Mouse (Mus musculus): ENCODE measurements around the gene Rab1b. TPM values are rescaled to one million over a fixed set of nuclear protein-coding genes. Genes with fewer than 3 reads are reported as not detected.
"Not testable (repeated sequence)": the region's sequence is repeated elsewhere in the genome, so short reads cannot be mapped to it uniquely, and the experiment has no call there.

Rab1b gene
- total RNA-seq, 2 experiments from 2014 or later = 160 to 170 TPM

DNA sequence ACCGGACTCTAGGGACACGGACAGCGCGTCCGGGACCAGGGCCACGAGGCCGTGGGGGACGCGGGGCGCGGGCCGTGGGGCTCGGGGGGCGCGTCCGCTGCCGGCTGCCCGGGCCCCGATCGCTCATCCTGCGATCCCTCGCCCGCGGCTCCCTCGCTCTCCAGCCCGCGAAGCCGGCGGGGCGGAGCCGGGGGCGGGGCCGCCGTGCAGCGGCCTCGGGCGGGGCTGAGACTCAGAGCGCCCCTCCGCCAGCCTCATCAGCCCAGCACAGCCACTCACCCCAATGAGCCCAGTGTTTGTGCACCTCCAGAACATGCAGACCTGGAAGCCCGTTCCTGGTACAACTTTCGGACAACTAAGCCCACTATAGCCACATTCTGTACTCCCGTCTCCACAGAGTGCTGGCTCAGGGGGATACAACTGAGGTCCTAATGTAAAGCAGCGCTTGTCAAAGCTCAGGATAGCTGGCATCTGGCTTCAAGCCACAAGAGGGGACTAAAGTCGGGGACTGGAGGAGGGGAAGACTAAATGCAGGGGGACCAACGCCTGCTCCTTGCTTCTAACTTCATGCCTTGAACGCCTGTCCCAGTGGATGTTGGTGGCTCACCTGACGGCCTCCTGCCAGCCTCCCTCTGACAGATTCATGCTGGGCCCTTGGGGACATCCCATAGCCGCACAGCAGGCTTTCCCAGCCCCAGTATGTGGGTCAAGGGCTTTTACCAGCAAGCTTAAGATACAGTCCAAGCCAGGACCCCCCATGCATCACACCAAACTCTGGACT lies 8.3 kb downstream of the Rab1b start, which contains the start of gene Cnih2:
Gene Cnih2, minus strand, starts transcription at position 159 of the 781 bp plus-strand sequence.
- DNase-seq (ENCODE audit: low spot score in 2 of 2) = peak; percentile 74 to 82

DNA sequence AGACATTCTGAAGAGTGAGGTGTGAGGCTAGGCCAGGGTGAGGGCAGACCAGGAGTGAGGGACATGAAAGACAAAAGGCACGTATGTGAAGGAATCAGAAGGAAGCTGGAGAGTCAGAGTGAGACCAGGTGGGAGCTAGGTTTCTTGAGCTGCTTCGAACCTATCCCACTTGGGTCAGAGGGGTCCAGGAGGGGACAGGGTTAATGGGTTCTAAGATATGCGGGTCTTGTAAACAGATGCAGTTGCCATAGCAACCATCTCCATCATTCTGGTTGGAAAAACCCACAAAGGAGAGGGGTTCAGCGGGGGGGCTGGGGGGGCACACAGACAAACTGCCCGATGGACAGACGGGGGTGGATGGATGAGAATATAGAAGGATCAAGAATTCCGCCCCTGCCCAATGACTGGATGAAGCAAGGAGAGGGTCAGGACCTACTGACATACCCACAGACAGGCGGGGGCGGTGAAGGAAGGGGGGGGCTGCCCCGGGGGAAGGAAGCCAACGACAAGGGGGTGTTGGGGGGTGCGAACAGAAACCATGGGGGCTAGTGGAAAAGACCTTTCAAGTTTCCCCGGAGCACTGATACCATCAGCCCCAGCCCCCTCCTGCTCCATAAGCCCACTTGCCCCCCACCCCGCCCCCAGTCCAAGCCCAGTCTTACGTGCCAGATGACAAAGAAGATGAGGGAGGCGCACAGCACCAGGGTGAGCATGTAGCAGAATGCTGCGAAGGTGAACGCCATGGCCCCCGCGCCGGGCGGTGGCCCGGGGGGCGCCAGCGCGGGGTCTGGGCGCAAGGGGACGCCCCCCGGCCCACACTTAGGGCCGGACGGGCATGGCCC lies 9.1 kb downstream of the Rab1b start:
- DNase-seq (ENCODE audit: low spot score in 2 of 2) = no peak

DNA sequence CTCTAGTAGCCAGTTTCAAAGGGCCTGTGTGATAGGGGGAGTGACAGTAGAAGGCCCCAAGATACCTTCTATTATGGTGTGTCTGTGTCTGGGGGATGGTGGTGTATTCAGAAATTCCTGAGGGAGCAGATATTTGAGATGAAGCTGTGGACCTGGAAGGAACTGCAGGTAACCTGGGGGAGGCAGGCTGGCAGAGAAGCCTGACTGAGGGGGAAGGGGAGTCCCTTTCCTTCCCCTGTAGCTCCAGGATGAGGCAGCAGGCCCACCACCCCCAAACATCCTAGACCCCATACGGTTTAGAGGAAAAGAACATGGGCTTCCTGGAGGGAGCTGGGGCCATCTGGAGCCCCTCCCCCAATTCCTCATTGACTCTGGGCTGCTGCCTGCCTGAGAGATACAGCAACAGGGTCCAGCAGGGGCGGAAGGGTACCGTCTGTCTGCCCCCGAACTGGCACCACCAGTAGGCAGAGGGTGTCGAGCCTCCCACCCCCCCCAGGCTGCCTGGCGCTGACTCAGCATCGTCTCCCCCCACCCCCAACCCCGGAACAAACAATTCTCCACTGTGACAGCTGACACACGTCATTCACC lies 10.9 kb downstream of the Rab1b start:
- peak; percentile 71 to 89 for DNase-seq (ENCODE audit: low spot score in 2 of 2)

DNA sequence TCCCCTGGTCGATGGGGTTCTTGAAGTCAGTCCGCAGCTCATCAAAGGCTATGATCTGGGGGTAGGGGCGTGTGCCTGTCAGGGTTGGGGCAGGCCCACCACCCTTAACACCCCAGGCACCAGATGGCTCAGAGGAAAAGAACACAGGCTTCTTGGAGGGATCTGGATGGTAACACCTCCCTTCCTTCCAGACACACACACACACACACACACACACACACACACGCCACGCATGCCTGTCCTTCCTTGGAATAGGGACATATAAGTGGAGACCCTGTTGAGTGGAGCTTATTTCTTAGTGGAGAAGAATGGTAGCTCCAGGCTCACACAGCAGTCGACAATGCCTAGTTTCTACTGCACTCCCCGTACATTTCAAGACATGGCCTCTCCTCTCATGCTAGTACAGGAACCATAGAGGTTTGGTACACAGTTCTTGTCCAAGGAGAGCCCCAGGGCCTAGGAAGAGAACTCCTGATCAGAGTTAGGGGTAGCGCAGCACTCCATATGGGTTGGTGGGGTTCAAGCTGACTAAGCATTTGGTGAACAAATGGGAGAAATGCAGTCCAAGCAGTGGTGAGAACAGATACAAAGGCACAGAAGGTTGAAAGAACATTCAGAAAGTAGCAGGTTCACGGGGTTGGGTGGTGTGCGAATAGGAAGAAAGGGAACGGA lies 12.0 kb downstream of the Rab1b start:
- peak in 1 of 2 experiments; percentile 60 for DNase-seq (ENCODE audit: low spot score in 2 of 2)

DNA sequence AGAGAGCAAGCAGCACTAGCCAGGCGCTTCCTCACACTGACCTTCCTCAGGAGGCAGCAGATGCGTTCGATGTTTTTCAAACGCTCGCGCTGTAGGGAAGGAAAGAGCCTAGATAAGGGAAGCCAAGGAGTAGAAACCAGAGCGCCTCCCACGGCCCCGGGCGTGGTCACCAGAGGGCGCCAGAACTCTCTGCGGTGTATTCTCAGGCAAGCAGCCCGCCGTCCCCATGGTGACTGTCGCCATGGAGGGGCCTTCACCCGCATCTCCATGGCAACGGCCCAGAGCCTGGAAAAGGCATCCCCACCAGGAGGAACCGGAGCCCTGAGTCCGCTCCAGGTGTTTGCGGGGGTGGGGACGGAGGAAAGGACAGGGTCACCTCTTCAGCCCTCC lies 12.6 kb downstream of the Rab1b start:
- peak; percentile 95 to 99 for DNase-seq (ENCODE audit: low spot score in 2 of 2)

DNA sequence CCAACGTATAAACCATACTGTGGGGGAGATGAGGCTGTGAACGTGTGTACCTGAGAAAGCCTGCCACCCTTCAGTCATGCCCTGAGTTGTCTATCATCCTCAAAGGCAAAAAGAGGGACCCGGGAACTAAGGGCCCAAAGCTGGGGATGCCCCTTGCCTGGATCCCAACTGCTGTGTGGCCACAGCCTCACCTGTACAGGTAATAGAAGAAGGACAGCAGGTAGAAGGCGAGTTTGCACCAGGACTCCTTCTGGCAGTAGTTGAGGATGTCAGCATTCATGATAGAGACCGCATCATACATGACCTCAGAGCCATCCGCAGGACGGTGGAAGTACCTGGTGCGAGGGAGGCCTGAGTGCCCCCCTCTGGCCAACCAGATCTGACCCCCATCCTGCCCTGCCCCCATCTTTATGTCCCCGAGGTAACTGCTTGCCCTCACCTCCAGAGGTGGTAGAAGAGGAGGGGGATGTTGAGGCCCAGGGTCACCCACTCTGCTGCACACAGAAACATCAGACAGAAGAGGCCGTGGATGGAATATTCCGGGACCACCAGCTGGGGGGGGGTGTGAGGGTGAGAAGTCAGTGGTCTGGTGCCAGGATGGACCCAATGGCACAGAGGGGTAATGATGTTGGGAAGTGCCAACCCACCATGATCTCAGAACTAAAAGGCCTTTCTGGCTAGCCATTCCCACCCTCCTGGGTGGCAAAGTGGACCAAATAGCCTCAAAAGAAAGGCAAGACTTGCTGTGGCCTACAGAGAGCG lies 13.2 kb downstream of the Rab1b start:
- DNase-seq (ENCODE audit: low spot score in 2 of 2) = no peak

DNA sequence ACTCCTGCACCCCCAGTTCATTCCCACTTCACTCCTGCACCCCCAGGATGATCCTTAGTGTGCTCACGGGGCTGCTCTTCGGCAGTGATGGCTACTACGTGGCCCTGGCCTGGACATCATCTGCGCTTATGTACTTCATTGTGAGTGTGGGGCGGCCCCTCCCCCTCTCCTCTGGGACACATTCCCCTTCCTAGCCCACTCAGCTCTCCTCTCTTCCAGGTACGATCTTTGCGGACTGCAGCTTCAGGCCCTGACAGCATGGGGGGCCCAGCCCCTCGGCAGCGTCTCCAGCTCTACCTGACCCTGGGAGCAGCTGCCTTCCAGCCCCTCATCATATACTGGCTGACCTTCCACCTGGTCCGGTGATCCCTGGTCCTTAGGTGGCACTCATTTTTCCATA lies 14.8 kb downstream of the Rab1b start:
- no peak for DNase-seq (ENCODE audit: low spot score in 2 of 2)

DNA sequence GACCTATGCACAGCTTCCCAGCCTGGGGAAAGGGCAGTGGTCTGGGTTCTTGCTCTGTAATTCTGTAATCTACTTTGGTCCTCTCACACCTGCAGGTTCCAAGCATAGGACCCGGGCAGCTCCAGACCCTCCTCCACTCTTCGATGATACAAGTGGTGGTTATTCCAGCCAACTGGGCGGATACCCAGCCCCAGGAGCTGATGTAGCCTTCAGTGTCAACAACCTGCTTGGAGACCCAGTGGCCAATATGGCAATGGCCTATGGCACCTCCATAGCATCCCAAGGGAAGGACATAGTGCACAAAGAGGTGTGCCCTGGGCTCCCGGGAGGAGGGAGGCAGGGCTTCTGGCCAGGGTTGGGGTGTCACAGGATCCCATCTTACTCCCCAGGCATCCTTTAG lies 17.5 kb downstream of the Rab1b start:
- no peak for DNase-seq (ENCODE audit: low spot score in 2 of 2)

DNA sequence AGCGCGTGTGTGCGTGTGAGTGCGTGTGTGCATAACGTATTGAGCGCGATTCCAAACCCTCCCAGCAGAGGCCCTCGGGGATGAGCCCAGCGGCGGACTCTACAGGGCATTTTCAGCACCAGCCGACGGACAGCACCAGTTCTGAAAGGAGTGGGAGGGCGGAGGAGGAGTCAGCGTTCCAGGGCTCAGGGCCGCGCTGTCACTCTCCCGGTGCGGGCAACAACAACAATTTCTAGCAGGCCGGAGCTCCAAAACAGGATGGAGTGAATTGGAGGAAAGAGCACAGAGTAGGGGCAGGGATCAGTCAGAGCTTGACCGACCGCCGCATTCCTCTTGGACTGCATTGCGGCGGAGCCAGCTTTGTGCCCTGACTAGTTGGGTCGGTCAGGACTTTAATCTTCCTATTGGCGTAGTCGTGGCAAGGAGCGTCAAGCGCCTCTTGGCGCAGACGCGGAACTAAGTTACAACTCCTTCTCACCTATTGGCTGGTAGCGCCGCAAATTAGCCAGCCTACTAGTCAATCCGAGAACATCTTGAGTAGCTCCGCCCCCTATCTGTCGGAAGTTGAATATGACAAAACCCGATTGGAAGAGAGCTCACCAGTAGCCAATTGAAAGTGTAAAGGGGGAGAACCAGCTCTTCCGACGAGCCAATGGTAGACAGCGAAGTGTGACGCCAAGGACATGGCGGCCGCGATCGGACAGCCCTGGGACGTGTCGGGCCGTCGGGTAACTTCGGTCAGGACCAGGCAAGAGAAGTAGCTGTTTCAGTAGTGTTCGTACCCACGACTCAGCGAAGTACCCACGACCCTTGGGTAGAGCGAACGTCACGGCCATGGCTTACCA lies 18.8 kb downstream of the Rab1b start, which contains the start of gene Yif1a:
Gene Yif1a, plus strand, starts transcription at position 655 of the 845 bp plus-strand sequence.
- DNase-seq (ENCODE audit: low spot score in 2 of 2) = peak; percentile 96 to 99

DNA sequence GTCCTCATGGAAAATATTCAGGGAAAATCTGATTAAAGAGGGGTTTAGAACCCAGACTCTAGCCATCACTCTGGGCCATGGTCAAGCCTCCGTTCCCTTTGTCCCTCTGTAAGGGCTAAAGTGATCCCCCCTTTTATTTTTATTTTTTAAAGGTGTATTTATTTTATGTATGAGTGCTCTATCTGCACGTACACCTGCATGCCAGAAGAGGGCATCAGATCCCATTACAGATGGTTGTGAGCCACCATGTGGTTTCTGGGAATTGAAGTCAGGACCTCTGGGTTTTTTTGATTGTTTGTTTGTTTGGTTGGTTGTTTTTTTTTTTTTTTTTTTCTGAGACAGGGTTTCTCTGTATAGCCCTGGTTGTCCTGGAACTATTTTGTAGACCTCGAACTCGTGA lies 20.3 kb downstream of the Rab1b start:
- not testable (repeated sequence) for DNase-seq (ENCODE audit: low spot score in 2 of 2)

DNA sequence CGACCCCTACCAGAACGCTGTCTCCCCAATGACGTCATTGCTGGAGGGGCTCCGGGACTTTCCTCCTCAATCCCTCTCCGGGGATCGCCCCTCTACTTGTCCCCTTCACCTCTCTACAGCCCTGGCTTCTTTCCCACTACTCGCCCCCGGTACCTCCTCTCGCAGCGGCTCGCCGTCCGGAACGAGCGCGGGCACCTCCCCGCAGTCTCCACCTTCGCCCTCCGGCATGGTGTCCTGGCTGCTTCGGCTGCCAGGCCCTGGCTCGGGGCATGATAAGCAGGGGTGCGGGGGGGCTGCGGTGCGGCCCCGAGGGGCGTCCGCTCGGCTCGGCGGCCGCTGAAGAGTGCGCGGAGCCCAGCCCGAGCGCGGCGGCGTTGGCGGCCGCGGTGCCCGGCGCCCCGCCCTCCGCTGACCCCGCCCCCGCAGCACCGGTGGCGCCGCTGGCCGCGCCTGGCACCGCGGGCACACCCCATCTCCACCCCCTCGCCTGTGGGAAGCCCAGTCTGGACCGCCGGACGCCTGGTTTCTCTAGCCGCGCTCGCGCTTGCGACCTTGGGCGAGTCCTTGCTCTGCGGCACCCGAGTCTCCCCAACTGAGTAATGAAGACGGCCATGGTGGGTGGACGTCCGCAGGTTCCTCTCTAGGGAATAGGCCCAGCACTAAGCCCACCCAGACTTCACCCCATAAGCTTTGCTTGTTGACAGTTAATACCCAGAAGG lies 21.6 kb downstream of the Rab1b start, which contains the start of gene Tmem151a:
Gene Tmem151a, minus strand, starts transcription at position 387 of the 719 bp plus-strand sequence.
- DNase-seq (ENCODE audit: low spot score in 2 of 2) = peak in 1 of 2 experiments; percentile 65

DNA sequence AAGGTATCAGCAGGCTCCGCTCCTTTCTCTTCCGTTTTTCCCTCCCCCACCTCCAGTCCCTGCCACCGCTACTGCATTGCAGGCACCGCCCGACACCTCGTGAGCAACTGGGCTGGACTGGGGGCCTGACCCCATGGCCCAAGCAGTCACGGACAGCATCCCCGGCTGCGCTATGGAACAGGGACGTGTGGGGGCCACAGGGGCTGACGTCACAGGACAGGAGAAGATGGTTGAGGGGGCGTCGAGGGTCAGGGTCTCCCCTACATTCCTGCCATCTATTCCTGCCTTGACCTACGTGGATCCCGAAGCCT lies 22.1 kb downstream of the Rab1b start:
- DNase-seq (ENCODE audit: low spot score in 2 of 2) = no peak

DNA sequence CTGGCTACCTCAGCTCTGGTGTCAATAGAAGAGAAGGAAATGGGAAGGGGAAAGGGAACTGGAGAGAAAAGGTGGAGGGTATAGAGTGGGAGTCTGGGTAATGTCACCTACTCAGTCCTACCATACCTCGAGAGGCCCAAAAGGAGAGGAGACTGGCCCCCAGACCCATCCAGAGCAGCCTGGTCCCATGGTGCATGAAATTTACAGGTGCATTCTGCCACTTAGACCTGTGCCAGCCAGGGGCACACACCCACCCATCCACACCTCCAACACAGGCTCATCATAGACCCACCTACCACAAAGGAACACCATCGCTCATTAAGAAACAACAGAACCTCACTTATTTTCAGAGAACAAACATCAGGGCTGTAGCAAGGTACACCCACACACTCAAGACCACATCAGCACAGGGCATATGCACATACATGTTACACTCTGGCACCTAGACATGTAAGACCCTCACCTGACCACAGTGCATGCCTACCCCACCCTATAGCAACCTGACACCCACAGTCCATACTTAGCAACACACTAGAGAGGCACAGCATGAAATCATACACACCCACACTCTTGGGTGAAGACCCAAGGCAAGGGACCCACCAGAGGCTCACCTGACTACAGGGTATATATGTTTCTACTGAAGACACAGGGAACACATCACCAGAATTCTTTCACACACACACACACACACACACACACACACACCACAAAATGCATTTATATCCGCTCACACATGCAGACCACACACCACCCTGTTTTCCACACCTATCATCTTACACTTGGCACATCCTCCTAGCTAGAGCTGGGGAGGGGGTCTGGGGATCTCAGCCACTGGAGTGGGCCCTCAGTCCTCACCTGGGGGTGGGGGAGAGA lies 22.7 kb downstream of the Rab1b start:
- DNase-seq (ENCODE audit: low spot score in 2 of 2) = peak in 1 of 2 experiments; percentile 25

DNA sequence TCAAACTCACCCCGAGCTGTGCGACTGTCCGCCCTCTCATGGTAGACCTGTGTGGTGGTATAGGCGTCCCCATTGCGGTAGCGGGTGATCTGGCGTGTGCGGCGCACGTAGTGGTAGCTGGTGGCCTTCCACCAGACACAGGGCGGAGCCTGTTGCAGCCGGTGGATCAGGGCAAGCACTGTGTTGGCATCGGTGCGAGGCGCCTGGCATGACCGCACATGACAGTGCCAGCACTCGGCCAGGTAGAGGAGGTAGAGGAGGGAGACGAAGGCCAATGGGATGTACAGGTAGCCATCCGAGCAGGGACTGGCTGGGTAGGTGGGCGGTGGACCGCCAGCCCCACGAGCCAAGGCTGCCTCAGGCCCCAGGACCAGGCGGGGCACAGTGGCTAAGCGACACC lies 24.3 kb downstream of the Rab1b start:
- DNase-seq (ENCODE audit: low spot score in 2 of 2) = no peak

DNA sequence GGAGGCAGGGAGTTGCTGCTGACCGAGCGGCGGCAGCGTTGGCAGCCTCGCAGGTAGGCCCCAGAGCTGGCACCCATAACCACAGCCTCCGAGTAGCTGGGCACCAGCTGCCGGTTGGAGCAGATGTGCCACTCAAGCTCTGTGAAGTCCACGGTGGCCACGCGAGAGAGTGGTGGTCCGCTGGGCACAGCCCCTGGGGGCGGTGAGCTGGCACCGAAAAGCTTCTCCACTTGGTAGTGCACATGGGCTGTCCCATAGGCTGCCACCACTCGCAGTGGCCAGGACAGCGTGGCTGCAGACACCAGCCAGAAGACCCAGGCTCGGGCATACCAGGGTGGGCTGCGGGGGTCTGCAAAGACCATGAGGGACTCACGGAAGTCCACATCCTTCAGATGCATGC lies 24.9 kb downstream of the Rab1b start:
- no peak for DNase-seq (ENCODE audit: low spot score in 2 of 2)

DNA sequence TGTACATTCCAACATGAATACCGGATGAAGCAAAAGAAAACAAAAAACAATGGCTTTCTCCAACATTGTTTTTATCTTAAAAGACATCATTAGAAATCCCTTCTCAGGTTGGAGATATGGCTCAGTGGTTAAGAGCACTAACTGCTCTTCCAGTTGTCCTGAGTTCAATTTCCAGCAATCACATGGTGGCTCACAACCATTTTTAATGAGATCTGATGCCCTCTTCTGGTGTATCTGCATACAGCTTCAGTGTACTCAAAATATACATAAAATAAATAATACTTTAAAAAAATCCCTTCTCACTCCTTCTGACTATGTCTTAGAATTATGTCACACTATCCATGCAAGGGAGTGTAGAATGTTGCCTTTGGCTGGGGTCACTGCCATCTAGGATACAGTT lies 27.6 kb downstream of the Rab1b start:
- DNase-seq (ENCODE audit: low spot score in 2 of 2) = no peak

DNA sequence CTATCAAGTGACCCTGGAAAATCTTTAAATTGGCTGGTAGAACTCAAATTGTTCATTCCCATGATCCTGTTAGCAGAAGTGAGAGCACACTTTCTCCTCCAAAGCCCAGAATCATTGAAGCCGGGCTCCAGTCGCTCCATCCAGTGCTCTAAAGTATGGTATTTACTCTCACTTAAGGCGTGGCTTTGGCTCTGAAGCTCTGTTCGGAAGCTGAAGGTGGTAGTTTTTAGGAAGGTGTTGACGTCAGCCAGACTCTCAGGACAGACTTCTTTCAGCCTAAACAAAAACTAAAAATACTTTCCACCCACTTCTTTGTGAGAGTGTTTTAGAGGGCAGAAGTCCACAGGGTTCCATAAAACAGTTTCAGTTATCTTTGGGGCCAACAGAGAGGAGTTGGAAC lies 33.4 kb downstream of the Rab1b start:
- no peak for DNase-seq (ENCODE audit: low spot score in 2 of 2)

DNA sequence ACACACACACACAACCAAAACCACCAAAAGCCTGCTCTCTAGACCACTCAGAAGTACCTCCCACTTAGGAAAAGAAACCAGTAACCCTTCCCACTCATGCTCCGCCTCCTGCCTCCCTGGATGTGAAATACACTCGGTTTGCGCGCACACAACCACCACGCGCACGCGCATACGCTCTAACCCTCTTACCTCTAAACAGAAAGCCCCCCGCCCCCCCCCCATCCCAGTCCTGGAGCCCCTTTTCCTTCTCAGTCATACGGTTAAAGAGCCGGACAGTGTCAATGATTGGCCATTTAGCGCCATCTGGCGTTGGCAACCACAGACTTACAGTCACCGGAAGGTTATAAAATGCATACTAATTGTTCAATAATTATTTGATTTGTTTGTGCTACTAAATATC lies 33.8 kb downstream of the Rab1b start:
- peak in 1 of 2 experiments; percentile 59 for DNase-seq (ENCODE audit: low spot score in 2 of 2)

Measured in layer of hippocampus, adult 18-20 months (tissue).